Mouse (Mus musculus) cerebellum, adult 2 months (tissue): ENCODE measurements at regions not wholly inside any gene's neighbourhood (a gene's known extent, or its start where the extent isn't known, plus 50 kb on each side); places are given as distances from the start of the nearest gene placed in this dataset.

ENCODE experiments used
- CTCF ChIP-seq: fragments of 200-500 bp; IDR thresholded peaks from 2 replicates; pipeline ENCODE4 v1.5.1; 2011; ENCODE audit warnings: low read depth, mild to moderate bottlenecking, control low read depth, low read length, moderate library complexity, borderline replicate concordance; ENCODE audit not compliant: insufficient read depth
- POLR2A ChIP-seq: fragments of 200-500 bp; IDR thresholded peaks from 2 replicates; pipeline ENCODE4 v1.6.1; 2011; ENCODE audit warnings: low read length, control low read depth, borderline replicate concordance; ENCODE audit not compliant: insufficient read depth

GRCm38 (mm10) chrX:10994910-10995309, 280.1 kb downstream of the Mid1ip1 start:
- TF ChIP-seq CTCF (no peak), POLR2A (no peak)
